Mouse (Mus musculus) neural tube, embryonic 15.5 days (tissue): ENCODE measurements at regions not wholly inside any gene's neighbourhood (a gene's known extent, or its start where the extent isn't known, plus 50 kb on each side); places are given as distances from the start of the nearest gene placed in this dataset.

Experiments used
- ATAC-seq: fragments of 200-750 bp; cut with Nextera tagmentation; 2 replicates; pipeline ENCODE4 v1.8.0; 2017; ENCODE audit warnings: mild to moderate bottlenecking, moderate TSS enrichment, moderate library complexity; ENCODE audit not compliant: low FRiP score
- H3K27ac ChIP-seq: fragments of 300-500 bp; sonication (generic); replicated peaks from 2 replicates; pipeline ENCODE4 v1.5.1; 2015; ENCODE audit warnings: mild to moderate bottlenecking, inconsistent platforms
- H3K27me3 ChIP-seq: fragments of 300-500 bp; sonication (generic); replicated peaks from 2 replicates; pipeline ENCODE4 v1.6.1; 2015; ENCODE audit warnings: inconsistent platforms
- H3K36me3 ChIP-seq: fragments of 300-500 bp; sonication (generic); 2 replicates; pipeline ENCODE4 v1.6.1; 2015; ENCODE audit warnings: inconsistent platforms
- H3K4me1 ChIP-seq: fragments of 300-500 bp; sonication (generic); 2 replicates; pipeline ENCODE4 v1.6.1; 2015; ENCODE audit warnings: inconsistent platforms
- H3K4me2 ChIP-seq: fragments of 300-500 bp; sonication (generic); 2 replicates; pipeline ENCODE4 v1.6.1; 2015; ENCODE audit warnings: inconsistent platforms, mild to moderate bottlenecking, moderate library complexity
- H3K4me3 ChIP-seq: fragments of 300-500 bp; sonication (generic); replicated peaks from 2 replicates; pipeline ENCODE4 v1.5.1; 2015; ENCODE audit warnings: mild to moderate bottlenecking, inconsistent platforms
- H3K9ac ChIP-seq: fragments of 300-500 bp; sonication (generic); replicated peaks from 2 replicates; pipeline ENCODE4 v1.6.1; 2015; ENCODE audit warnings: mild to moderate bottlenecking, inconsistent platforms
- H3K9me3 ChIP-seq: fragments of 300-500 bp; sonication (generic); replicated peaks from 2 replicates; pipeline ENCODE4 v1.6.1; 2016; ENCODE audit warnings: inconsistent platforms
- WGBS: fragments of 180-500 bp; shearing (Covaris S2); methylation state at CpG from one replicate; pipeline ENCODE4 v1.1.7; 2015; ENCODE audit warnings: mixed read lengths; 5-methylcytosine and 5-hydroxymethylcytosine counted together

- Histone ChIP-seq H3K36me3 (no peaks in the 10 kb centered on the region), H3K27me3 (no peaks in the 10 kb centered on the region), H3K4me1 (no peaks in the 10 kb centered on the region), H3K9me3 (no peaks in the 10 kb centered on the region), H3K4me3 (no peak overlapping the region), H3K9ac (no peak overlapping the region), H3K4me2 (no peak overlapping the region), H3K27ac (no peak overlapping the region)
- WGBS: 88% methylated on average over 3 of the region's 3 CpGs
- ATAC-seq: no peak
Measured at GRCm38 (mm10) chr6:97691136-97691535, 73.8 kb upstream of the Frmd4b start.

GRCm38 (mm10) chr6:97684335-97684734 lies 67.0 kb upstream of the Frmd4b start:
- H3K27me3 ChIP-seq: no peaks in the 10 kb centered on the region
- no peak for ATAC-seq
- H3K9ac ChIP-seq: no peak overlapping the region
- H3K4me2 ChIP-seq: no peak overlapping the region
- H3K4me3 ChIP-seq: no peak overlapping the region
- H3K36me3 ChIP-seq: no peaks in the 10 kb centered on the region
- 77% methylated on average over 7 of the region's 7 CpGs for WGBS
- H3K4me1 ChIP-seq: no peaks in the 10 kb centered on the region
- H3K27ac ChIP-seq: no peak overlapping the region
- H3K9me3 ChIP-seq: no peaks in the 10 kb centered on the region

DNA sequence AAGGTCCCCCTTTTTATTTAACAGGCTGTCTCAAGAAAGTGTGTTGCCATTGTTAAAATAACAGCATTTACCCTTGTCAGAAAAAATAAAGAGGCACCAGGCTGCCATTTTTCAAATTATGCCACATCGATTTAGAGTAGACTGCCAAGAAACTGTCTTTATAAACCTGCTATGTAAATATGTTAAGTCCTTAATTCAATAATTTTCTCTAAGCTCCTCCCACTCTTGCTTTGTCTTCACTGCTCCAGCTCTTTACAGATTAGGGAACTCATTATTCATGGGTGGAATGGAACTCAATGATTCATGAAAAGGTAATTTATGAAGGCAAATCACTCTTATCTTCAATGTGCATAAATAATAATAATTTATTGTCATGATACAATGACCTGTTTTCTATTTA lies 64.9 kb upstream of the Frmd4b start:
- no peak overlapping the region for H3K4me3 ChIP-seq
- H3K27ac ChIP-seq: no peak overlapping the region
- H3K36me3 ChIP-seq: no peaks in the 10 kb centered on the region
- no peaks in the 10 kb centered on the region for H3K27me3 ChIP-seq
- no peaks in the 10 kb centered on the region for H3K4me1 ChIP-seq
- H3K4me2 ChIP-seq: no peak overlapping the region
- WGBS: 69% methylated on average over 1 of the region's 1 CpGs
- H3K9me3 ChIP-seq: no peaks in the 10 kb centered on the region
- no peak for ATAC-seq
- H3K9ac ChIP-seq: no peak overlapping the region

DNA sequence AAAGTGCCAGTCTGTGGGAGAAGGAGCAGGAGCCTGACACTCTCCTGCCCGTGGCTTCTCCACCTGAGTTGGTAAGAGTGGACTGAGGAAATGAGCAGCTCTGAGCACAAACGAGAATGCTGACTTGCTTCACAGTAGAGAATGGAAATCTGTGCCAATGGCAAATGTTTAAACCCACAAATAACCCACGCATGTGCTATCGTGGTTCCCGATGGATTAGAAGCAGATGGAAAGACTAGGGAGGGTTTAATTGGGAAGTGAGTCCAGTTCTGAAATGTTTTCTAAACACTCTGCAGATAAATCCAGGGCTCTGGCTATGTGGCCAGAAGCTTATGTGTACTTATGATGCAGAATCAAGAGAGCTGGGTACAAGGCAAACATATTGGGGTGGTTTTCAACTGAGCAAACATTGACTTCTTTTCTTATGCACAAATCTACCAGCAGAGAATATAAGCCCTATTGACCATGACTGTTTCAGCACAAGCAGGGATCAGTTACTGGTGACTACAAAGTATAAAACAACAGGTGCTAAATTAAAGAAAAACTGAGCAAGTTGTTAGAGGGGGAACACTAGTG lies 57.9 kb upstream of the Frmd4b start:
- no peak for ATAC-seq
- H3K4me3 ChIP-seq: no peak overlapping the region
- no peaks in the 10 kb centered on the region for H3K4me1 ChIP-seq
- no peaks in the 10 kb centered on the region for H3K27me3 ChIP-seq
- no peaks in the 10 kb centered on the region for H3K9me3 ChIP-seq
- no peaks in the 10 kb centered on the region for H3K36me3 ChIP-seq
- WGBS: 81% methylated on average over 5 of the region's 5 CpGs
- no peak overlapping the region for H3K27ac ChIP-seq
- H3K4me2 ChIP-seq: no peak overlapping the region
- H3K9ac ChIP-seq: no peak overlapping the region

- H3K27ac ChIP-seq: peak overlapping the region; percentile 51
- WGBS: 2% methylated on average over 5 of the region's 5 CpGs
- no peak overlapping the region for H3K4me2 ChIP-seq
Measured at GRCm38 (mm10) chr6:97666818-97667629, 49.7 kb upstream of the Frmd4b start.

More at GRCm38 (mm10) chr6:97666818-97667629, 49.7 kb upstream of the Frmd4b start:
- Histone ChIP-seq H3K36me3 (no peaks in the 10 kb centered on the region), H3K4me3 (no peak overlapping the region), H3K9ac (no peak overlapping the region), H3K9me3 (no peaks in the 10 kb centered on the region), H3K4me1 (peaks cover 11% of the 10 kb centered on the region), H3K27me3 (no peaks in the 10 kb centered on the region)
- ATAC-seq: peak; percentile 65; the same call in 1 of the 2 replicates
